Mouse (Mus musculus) thymus, adult 2 months (tissue): ENCODE measurements around the gene Nme7. TPM values are rescaled to one million over a fixed set of nuclear protein-coding genes. Genes with fewer than 3 reads are reported as not detected.

ENCODE experiments used
- DNase-seq: peaks from one replicate; pipeline ENCODE4 v3.0.0; 2021
- H3K27ac ChIP-seq: fragments of 200-500 bp; 2 replicates; pipeline ENCODE4 v1.5.1; 2012; ENCODE audit warnings: low read length, control low read depth; ENCODE audit not compliant: control insufficient read depth, insufficient read depth
- H3K27me3 ChIP-seq: fragments of 200-500 bp; 2 replicates; pipeline ENCODE4 v1.6.1; 2012; ENCODE audit warnings: mild to moderate bottlenecking, low read length, moderate library complexity, mixed read lengths; ENCODE audit not compliant: control insufficient read depth, insufficient read depth
- H3K36me3 ChIP-seq: fragments of 200-500 bp; 2 replicates; pipeline ENCODE4 v1.6.1; 2012; ENCODE audit warnings: mild to moderate bottlenecking, low read length, moderate library complexity; ENCODE audit not compliant: control insufficient read depth, insufficient read depth
- H3K4me1 ChIP-seq: fragments of 200-500 bp; replicated peaks from 2 replicates; pipeline ENCODE4 v1.6.1; 2012; ENCODE audit warnings: low read length; ENCODE audit not compliant: control insufficient read depth, insufficient read depth
- H3K4me3 ChIP-seq: fragments of 200-500 bp; 2 replicates; pipeline ENCODE4 v1.5.1; 2012; ENCODE audit warnings: mild to moderate bottlenecking, low read length, control low read depth, moderate library complexity; ENCODE audit not compliant: control insufficient read depth, insufficient read depth
- CTCF ChIP-seq: fragments of 200-500 bp; IDR thresholded peaks from 2 replicates; pipeline ENCODE4 v1.5.1; 2012; ENCODE audit warnings: mild to moderate bottlenecking, control low read depth, low read length, moderate library complexity, borderline replicate concordance; ENCODE audit not compliant: control insufficient read depth, poor library complexity, insufficient read depth; ENCODE audit errors: extremely low read depth
- POLR2A ChIP-seq: fragments of 200-500 bp; IDR thresholded peaks from 2 replicates; pipeline ENCODE4 v1.6.1; 2012; ENCODE audit warnings: mild to moderate bottlenecking, low read length, control low read depth, moderate library complexity; ENCODE audit not compliant: control insufficient read depth, poor library complexity, insufficient read depth; ENCODE audit errors: extremely low read depth
- WGBS: fragments of 180-500 bp; shearing (Covaris S2); methylation state at CpG from one replicate; pipeline ENCODE4 v1.1.7; 2018; 5-methylcytosine and 5-hydroxymethylcytosine counted together
- polyA plus RNA-seq: library from polyadenylated mRNA; depleted of rRNA; stranded (reverse); fragments of >200 nt; gene quantifications from 2 replicates; pipeline ENCODE4 v1.2.3, GENCODE M21; 2012

Nme7 gene
- polyA plus RNA-seq, 1 experiment: 10.7 TPM

GRCm38 (mm10) chr1:164445620-164446162 lies 141.8 kb downstream of the Nme7 start:
- Histone ChIP-seq H3K4me1 (peaks cover 7% of the 10 kb centered on the region), H3K36me3 (peaks cover 21% of the 10 kb centered on the region), H3K27ac (no peak overlapping the region), H3K27me3 (no peaks in the 10 kb centered on the region), H3K4me3 (no peak overlapping the region)
- TF ChIP-seq CTCF: no peak
- TF ChIP-seq POLR2A: no peak
- 98% methylated on average over 5 of the region's 5 CpGs for WGBS
- DNase-seq: no peak

- Histone ChIP-seq H3K4me1 (peaks cover 7% of the 10 kb centered on the region), H3K27ac (no peak overlapping the region), H3K4me3 (no peak overlapping the region), H3K27me3 (no peaks in the 10 kb centered on the region), H3K36me3 (peaks cover 17% of the 10 kb centered on the region)
- TF ChIP-seq CTCF: no peak
- TF ChIP-seq POLR2A: no peak
- 97% methylated on average over 10 of the region's 10 CpGs for WGBS
- no peak for DNase-seq
Measured at GRCm38 (mm10) chr1:164446535-164446934, 142.6 kb downstream of the Nme7 start.

- H3K4me1 ChIP-seq: peaks cover 11% of the 10 kb centered on the region
- no peak overlapping the region for H3K27ac ChIP-seq
- TF ChIP-seq POLR2A (no peak), CTCF (no peak)
- WGBS: 95% methylated on average over 6 of the region's 6 CpGs
- peaks cover 14% of the 10 kb centered on the region for H3K36me3 ChIP-seq
- no peaks in the 10 kb centered on the region for H3K27me3 ChIP-seq
- no peak overlapping the region for H3K4me3 ChIP-seq
- DNase-seq: no peak
Measured at GRCm38 (mm10) chr1:164447521-164447920, 143.6 kb downstream of the Nme7 start.

- Histone ChIP-seq H3K27ac (no peak overlapping the region), H3K4me3 (no peak overlapping the region), H3K27me3 (no peaks in the 10 kb centered on the region), H3K36me3 (peaks cover 7% of the 10 kb centered on the region; the same call in 1 of the 2 replicates), H3K4me1 (peaks cover 25% of the 10 kb centered on the region)
- WGBS: 97% methylated on average over 8 of the region's 8 CpGs
- DNase-seq: no peak
- TF ChIP-seq CTCF (no peak), POLR2A (no peak)
Measured at GRCm38 (mm10) chr1:164449626-164450025, 145.7 kb downstream of the Nme7 start.

GRCm38 (mm10) chr1:164450231-164450630 lies 146.3 kb downstream of the Nme7 start:
- peaks cover 7% of the 10 kb centered on the region; the same call in 1 of the 2 replicates for H3K36me3 ChIP-seq
- no peak overlapping the region for H3K27ac ChIP-seq
- peaks cover 31% of the 10 kb centered on the region for H3K4me1 ChIP-seq
- H3K4me3 ChIP-seq: no peak overlapping the region
- no peaks in the 10 kb centered on the region for H3K27me3 ChIP-seq
- WGBS: 64% methylated on average over 4 of the region's 4 CpGs
- TF ChIP-seq CTCF: no peak
- TF ChIP-seq POLR2A: no peak
- no peak for DNase-seq

- Histone ChIP-seq H3K4me3 (no peak overlapping the region), H3K27me3 (no peaks in the 10 kb centered on the region), H3K27ac (no peak overlapping the region), H3K4me1 (peaks cover 32% of the 10 kb centered on the region), H3K36me3 (peaks cover 7% of the 10 kb centered on the region; the same call in 1 of the 2 replicates)
- WGBS: 97% methylated on average over 4 of the region's 4 CpGs
- DNase-seq: no peak
- TF ChIP-seq POLR2A: no peak
- no peak for TF ChIP-seq CTCF
Measured at GRCm38 (mm10) chr1:164450644-164451043, 146.7 kb downstream of the Nme7 start.

GRCm38 (mm10) chr1:164451346-164451745 lies 147.4 kb downstream of the Nme7 start:
- no peak for DNase-seq
- TF ChIP-seq CTCF (no peak), POLR2A (no peak)
- Histone ChIP-seq H3K27ac (no peak overlapping the region), H3K27me3 (no peaks in the 10 kb centered on the region), H3K4me3 (no peak overlapping the region), H3K36me3 (peaks cover 7% of the 10 kb centered on the region; the same call in 1 of the 2 replicates), H3K4me1 (peaks cover 39% of the 10 kb centered on the region)
- 96% methylated on average over 5 of the region's 5 CpGs for WGBS
